Mouse (Mus musculus): ENCODE data around the gene Gm3055. TPM values are rescaled to one million over a fixed set of nuclear protein-coding genes. Genes with fewer than 3 reads are reported as not detected.
A peak's percentile ranks its signal among the peaks of the same experiment; 100 is the strongest.
"Not testable (repeated sequence)": the region's sequence is repeated elsewhere in the genome, so short reads cannot be mapped to it uniquely, and the experiment has no call there.

Gene Gm3055
- polyA plus RNA-seq (2012; rRNA removed), result 0.22 and 0.24 TPM in 2 replicates

DNA sequence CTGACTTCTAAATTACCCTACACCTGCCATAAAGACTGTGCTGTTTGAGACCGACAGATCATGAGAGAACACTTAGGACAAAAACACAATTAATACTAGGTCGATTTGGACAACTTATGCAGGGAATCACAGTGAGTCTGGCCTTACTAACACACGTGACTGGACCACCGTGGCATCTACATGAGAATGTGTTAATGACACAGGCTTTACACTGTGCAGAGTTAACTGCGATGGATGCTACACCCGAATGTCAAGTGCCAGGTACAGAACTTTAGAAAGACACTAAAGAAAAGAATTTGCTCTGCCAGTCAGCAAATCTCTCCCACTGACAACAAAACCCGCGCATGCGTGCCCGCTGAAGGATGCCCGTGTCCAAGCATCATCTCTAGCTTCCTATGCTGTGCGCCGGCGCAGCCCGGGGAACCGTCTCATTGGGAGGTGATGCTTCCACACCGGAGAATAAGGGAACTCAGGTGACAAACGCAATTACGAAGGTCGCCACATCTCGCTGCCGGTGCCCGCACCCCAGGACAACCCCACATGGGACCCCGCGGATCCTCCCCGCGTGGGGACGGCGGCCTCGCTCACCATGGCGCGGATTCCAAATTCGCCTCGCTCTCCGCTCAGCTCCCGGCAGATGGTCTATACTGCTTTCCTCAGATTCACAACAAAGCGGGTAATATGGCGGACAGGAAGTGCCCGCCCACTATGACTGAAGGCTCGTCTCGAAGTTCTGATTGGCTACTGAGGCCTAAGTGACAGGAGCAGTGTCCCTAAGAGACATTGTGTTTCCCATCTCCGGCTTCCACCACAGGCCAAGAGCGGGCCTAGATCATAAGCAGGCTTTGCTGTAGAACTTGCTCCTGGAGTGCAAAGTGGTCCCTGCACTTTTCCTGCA is at the start of gene Gm3055:
TSS of gene Gm3055 (minus strand) at position 656 of the 898 bp plus-strand sequence.
- not testable (repeated sequence) for DNase-seq; H3K4me1 ChIP-seq (replicated peaks; ENCODE audit: control insufficient read depth, insufficient read depth, low read length); H3K4me3 ChIP-seq (ENCODE audit: control insufficient read depth, insufficient read depth, low read length); H3K27ac ChIP-seq (ENCODE audit: control insufficient read depth, insufficient read depth, low read length); H3K36me3 ChIP-seq (ENCODE audit: control insufficient read depth, insufficient read depth, low read length); H3K27me3 ChIP-seq (ENCODE audit: control insufficient read depth, insufficient read depth, low read length)
- no CpG with 5 or more reads among the region's 43 CpGs for WGBS

DNA sequence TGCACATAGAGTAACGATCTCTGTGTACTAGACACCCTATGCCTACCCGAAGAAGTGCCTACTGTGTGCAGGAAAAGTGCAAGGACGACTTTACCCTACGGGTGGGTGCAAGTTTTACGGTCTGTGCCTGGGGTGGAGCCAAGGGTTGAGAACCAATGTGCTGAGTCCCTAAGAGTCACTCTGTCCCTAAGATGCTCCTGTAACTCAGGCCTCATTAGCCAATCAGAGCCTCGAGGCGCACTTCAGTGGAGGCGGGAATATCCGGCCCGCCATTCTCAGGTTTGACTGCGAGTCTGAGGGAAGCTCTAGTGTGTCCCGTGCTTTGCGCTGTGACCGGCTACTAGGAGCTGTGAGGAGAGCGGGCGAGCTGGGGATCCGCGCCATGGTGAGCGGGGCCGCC is 40.9 kb upstream of the Gm3055 start, which contains the start of gene Gm4767:
TSS of gene Gm4767 (plus strand) at position 288 of the 400 bp plus-strand sequence.
- not testable (repeated sequence) for H3K27ac ChIP-seq (ENCODE audit: control insufficient read depth, insufficient read depth, low read length); H3K4me3 ChIP-seq (ENCODE audit: control insufficient read depth, insufficient read depth, low read length); H3K27me3 ChIP-seq (ENCODE audit: control insufficient read depth, insufficient read depth, low read length); H3K4me1 ChIP-seq (replicated peaks; ENCODE audit: control insufficient read depth, insufficient read depth, low read length); H3K36me3 ChIP-seq (ENCODE audit: control insufficient read depth, insufficient read depth, low read length)
- 27% methylated on average over 18 of the region's 20 CpGs for WGBS
- peak; percentile 0 for DNase-seq

DNA sequence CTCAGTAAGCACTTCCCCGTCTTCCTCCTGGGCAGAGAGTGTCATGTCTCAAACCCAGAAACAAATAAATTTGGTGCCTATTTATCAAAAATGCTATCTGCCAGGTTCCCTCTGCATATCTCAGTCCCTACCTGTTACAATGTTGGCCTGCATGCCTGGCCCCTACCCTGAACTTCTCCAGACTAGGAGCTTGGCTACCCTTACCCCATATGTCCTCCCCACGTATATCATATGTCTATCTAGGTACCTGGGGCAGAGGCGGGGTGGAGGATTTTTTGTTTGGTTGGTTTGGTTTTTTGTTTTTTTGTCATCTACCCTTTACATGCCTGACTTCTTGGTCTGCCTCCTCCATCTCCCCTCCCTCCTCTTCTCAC is 430 bp upstream of the Gm3055 start:
- not testable (repeated sequence) for H3K36me3 ChIP-seq (ENCODE audit: control insufficient read depth, insufficient read depth, low read length); H3K27ac ChIP-seq (ENCODE audit: control insufficient read depth, insufficient read depth, low read length); H3K4me3 ChIP-seq (ENCODE audit: control insufficient read depth, insufficient read depth, low read length); H3K27me3 ChIP-seq (ENCODE audit: control insufficient read depth, insufficient read depth, low read length); H3K4me1 ChIP-seq (replicated peaks; ENCODE audit: control insufficient read depth, insufficient read depth, low read length); DNase-seq
- WGBS, result no CpG with 5 or more reads among the region's 3 CpGs

DNA sequence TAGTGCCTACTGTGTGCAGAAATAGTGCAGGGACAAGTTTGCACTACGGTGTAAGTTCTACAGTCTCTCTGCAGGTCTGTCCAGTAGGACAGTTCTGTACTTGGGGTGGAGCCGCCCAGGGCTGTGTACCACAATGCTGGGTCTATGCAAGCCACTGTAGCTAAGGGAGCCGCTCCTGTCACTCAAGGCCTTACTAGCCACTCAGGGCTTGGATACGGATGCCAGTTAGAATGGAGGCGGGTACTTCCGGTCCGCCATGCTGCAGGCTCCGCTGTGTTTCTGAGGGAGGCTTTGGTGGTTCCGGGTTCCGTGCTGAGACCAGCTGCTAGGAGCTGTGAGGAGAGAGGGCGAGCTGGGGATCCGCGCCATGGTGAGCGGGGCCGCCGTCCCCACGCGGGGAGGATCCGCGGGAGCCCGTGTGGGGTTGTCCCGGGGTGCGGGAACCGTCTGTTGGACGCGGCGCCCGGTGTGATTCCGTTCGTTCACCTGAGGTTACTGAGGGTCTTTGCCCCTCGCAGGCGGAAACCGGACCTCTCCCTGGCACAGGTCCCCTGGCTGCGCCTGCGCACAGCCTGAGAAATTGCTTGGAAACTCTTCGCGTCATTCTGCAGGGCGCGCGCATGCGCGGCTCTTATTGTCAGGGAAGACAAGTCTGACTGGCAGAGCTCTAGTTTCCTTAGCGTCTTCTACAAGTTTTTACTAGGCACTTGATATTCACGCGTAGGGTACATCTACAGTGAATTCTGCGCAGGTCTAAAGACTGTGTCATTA is 66.2 kb downstream of the Gm3055 start, which contains the start of gene Zfp433:
TSS of gene Zfp433 (plus strand) at position 295 of the 771 bp plus-strand sequence.
- H3K27me3 ChIP-seq (ENCODE audit: control insufficient read depth, insufficient read depth, low read length); H3K27ac ChIP-seq (ENCODE audit: control insufficient read depth, insufficient read depth, low read length): not testable (repeated sequence)
- WGBS, result no CpG with 5 or more reads among the region's 46 CpGs

More for the DNA sequence above, 66.2 kb downstream of the Gm3055 start, which contains the start of gene Zfp433:
- DNase-seq; H3K4me1 ChIP-seq (replicated peaks; ENCODE audit: control insufficient read depth, insufficient read depth, low read length); H3K4me3 ChIP-seq (ENCODE audit: control insufficient read depth, insufficient read depth, low read length); H3K36me3 ChIP-seq (ENCODE audit: control insufficient read depth, insufficient read depth, low read length): not testable (repeated sequence)

Other genes with a start within 250 kb of the Gm3055 start
- 9.5 and 10.6 TPM in 2 replicates for gene Gna15, start 246.9 kb downstream of the Gm3055 start, polyA plus RNA-seq (2012; rRNA removed)
- gene Gna11, start 226.0 kb downstream of the Gm3055 start, polyA plus RNA-seq (2012; rRNA removed), result 73.1 and 81.0 TPM in 2 replicates
- gene Aes, start 211.7 kb downstream of the Gm3055 start, polyA plus RNA-seq (2012; rRNA removed), result 3,110 and 3,125 TPM in 2 replicates
- 100 and 115 TPM in 2 replicates for gene Tle2, start 196.6 kb downstream of the Gm3055 start, polyA plus RNA-seq (2012; rRNA removed)
- 22.5 and 28.8 TPM in 2 replicates for gene Tle6, start 170.1 kb downstream of the Gm3055 start, polyA plus RNA-seq (2012; rRNA removed)
- gene BC025920, start 164.9 kb downstream of the Gm3055 start, polyA plus RNA-seq (2012; rRNA removed), result 2.8 and 3.3 TPM in 2 replicates
- gene Sirt6, start 143.4 kb downstream of the Gm3055 start, polyA plus RNA-seq (2012; rRNA removed), result 81.9 and 84.7 TPM in 2 replicates
- 16.3 and 19.1 TPM in 2 replicates for gene Ankrd24, start 142.6 kb downstream of the Gm3055 start, polyA plus RNA-seq (2012; rRNA removed)
- gene Gm10778, start 122.1 kb downstream of the Gm3055 start, polyA plus RNA-seq (2012; rRNA removed), result 0.75 and 0.94 TPM in 2 replicates
- gene Zfp433, start 66.3 kb downstream of the Gm3055 start, polyA plus RNA-seq (2012; rRNA removed), result 1.4 and 1.8 TPM in 2 replicates
- not detected in 2 replicates for gene Gm4767, start 41.0 kb upstream of the Gm3055 start, polyA plus RNA-seq (2012; rRNA removed)
- gene Gm32687, start 92.8 kb upstream of the Gm3055 start, polyA plus RNA-seq (2012; rRNA removed), result 0.57 and 0.89 TPM in 2 replicates
- 0.15 TPM in 1 of 2 replicates, not detected in the other for gene Zfp781, start 159.3 kb upstream of the Gm3055 start, polyA plus RNA-seq (2012; rRNA removed)